Mouse (Mus musculus) limb, embryonic 11.5 days (tissue): ENCODE measurements at regions not wholly inside any gene's neighbourhood (a gene's known extent, or its start where the extent isn't known, plus 50 kb on each side); places are given as distances from the start of the nearest gene placed in this dataset.

Experiments used
- ATAC-seq: fragments of 200-750 bp; cut with Nextera tagmentation; 2 replicates; pipeline ENCODE4 v1.8.0; 2017; ENCODE audit warnings: low read depth; ENCODE audit not compliant: insufficient number of reproducible peaks, low FRiP score, low TSS enrichment
- DNase-seq: peaks from one replicate; pipeline ENCODE4 v3.0.0-alpha.2; 2015; ENCODE audit warnings: low spot score
- H3K27ac ChIP-seq: fragments of 300-500 bp; sonication (generic); replicated peaks from 2 replicates; pipeline ENCODE4 v1.5.1; 2014; ENCODE audit warnings: low read depth, mild to moderate bottlenecking, low read length
- H3K27me3 ChIP-seq: fragments of 300-500 bp; sonication (generic); 2 replicates; pipeline ENCODE4 v1.6.1; 2014; ENCODE audit warnings: mild to moderate bottlenecking, low read length, mixed read lengths; ENCODE audit not compliant: control insufficient read depth, insufficient read depth
- H3K36me3 ChIP-seq: fragments of 300-500 bp; sonication (generic); 2 replicates; pipeline ENCODE4 v1.6.1; 2014; ENCODE audit warnings: mild to moderate bottlenecking, low read length, moderate library complexity, mixed read lengths; ENCODE audit not compliant: control insufficient read depth, insufficient read depth
- H3K4me1 ChIP-seq: fragments of 300-500 bp; sonication (generic); 2 replicates; pipeline ENCODE4 v1.6.1; 2014; ENCODE audit warnings: low read length, mixed read lengths; ENCODE audit not compliant: control insufficient read depth, insufficient read depth
- H3K4me2 ChIP-seq: fragments of 300-500 bp; sonication (generic); 2 replicates; pipeline ENCODE4 v1.6.1; 2014; ENCODE audit warnings: low read depth, mild to moderate bottlenecking, moderate library complexity; ENCODE audit not compliant: severe bottlenecking
- H3K4me3 ChIP-seq: fragments of 300-500 bp; sonication (generic); 2 replicates; pipeline ENCODE4 v1.5.1; 2014; ENCODE audit warnings: low read depth, low read length
- H3K9ac ChIP-seq: fragments of 300-500 bp; sonication (generic); 2 replicates; pipeline ENCODE4 v1.6.1; 2014; ENCODE audit warnings: mild to moderate bottlenecking, low read length
- H3K9me3 ChIP-seq: fragments of 300-500 bp; sonication (generic); 2 replicates; pipeline ENCODE4 v1.6.1; 2016; ENCODE audit warnings: low read length; ENCODE audit not compliant: control insufficient read depth
- WGBS: fragments of 180-500 bp; shearing (Covaris S2); extraction: QIAGEN DNeasy Blood & Tissue Kit; methylation state at CpG from one replicate; pipeline ENCODE4 v1.1.7; 2014; 5-methylcytosine and 5-hydroxymethylcytosine counted together

- ATAC-seq = no peak
- Histone ChIP-seq H3K4me1 (no peaks in the 10 kb centered on the region), H3K9me3 (no peaks in the 10 kb centered on the region), H3K4me3 (no peak overlapping the region), H3K9ac (no peak overlapping the region), H3K4me2 (no peak overlapping the region), H3K27ac (no peak overlapping the region), H3K36me3 (no peaks in the 10 kb centered on the region), H3K27me3 (no peaks in the 10 kb centered on the region)
- DNase-seq = no peak
- WGBS = 85% methylated on average over 4 of the region's 4 CpGs
These were observed 183.8 kb downstream of the Nedd1 start for GRCm38 (mm10) chr10:92538433-92538832.

DNA sequence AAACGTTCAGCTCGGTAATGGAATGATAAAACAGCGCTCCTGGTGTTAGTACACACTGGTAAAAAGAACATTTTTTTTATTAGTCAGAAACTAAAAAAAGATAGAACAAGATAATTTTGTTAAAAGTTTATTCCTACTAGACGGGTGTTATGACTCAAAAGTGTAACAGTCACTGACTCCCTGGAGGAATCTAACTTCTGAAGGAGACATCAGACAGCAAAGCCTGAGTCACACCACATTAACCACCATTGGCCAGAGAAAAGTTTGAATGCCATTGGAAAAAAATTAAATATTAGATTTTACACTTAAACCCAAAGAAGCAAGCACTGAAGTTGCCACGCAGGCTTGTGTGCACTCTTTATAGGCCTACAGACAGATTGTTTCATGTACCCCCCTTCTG, 205.3 kb downstream of the Nedd1 start:
- Histone ChIP-seq H3K4me3 (no peak overlapping the region), H3K27ac (no peak overlapping the region), H3K9ac (no peak overlapping the region), H3K36me3 (no peaks in the 10 kb centered on the region), H3K9me3 (no peaks in the 10 kb centered on the region), H3K4me2 (no peak overlapping the region), H3K27me3 (no peaks in the 10 kb centered on the region), H3K4me1 (0 out of 2 replicates have a peak, but pooled peaks cover 3% of the 10 kb centered on the region)
- ATAC-seq = no peak
- DNase-seq = no peak
- 90% methylated on average over 5 of the region's 5 CpGs for WGBS

GRCm38 (mm10) chr10:92511769-92512168, 210.5 kb downstream of the Nedd1 start:
- H3K4me2 ChIP-seq = no peak overlapping the region
- 64% methylated on average over 7 of the region's 7 CpGs for WGBS
- no peaks in the 10 kb centered on the region for H3K27me3 ChIP-seq
- no peaks in the 10 kb centered on the region for H3K9me3 ChIP-seq
- H3K27ac ChIP-seq = no peak overlapping the region
- DNase-seq (no peak), ATAC-seq (no peak)
- H3K36me3 ChIP-seq = no peaks in the 10 kb centered on the region
- no peak overlapping the region for H3K9ac ChIP-seq
- 0 out of 2 replicates have a peak, but pooled peaks cover 3% of the 10 kb centered on the region for H3K4me1 ChIP-seq
- no peak overlapping the region for H3K4me3 ChIP-seq

- no peak overlapping the region for H3K9ac ChIP-seq
- ATAC-seq (no peak), DNase-seq (no peak)
- WGBS = 86% methylated on average over 2 of the region's 2 CpGs
- H3K4me3 ChIP-seq = no peak overlapping the region
- H3K36me3 ChIP-seq = no peaks in the 10 kb centered on the region
- no peaks in the 10 kb centered on the region for H3K27me3 ChIP-seq
- no peaks in the 10 kb centered on the region for H3K9me3 ChIP-seq
- H3K4me2 ChIP-seq = no peak overlapping the region
- no peak overlapping the region for H3K27ac ChIP-seq
- H3K4me1 ChIP-seq = 0 out of 2 replicates have a peak, but pooled peaks cover 3% of the 10 kb centered on the region
These were observed 211.5 kb downstream of the Nedd1 start for GRCm38 (mm10) chr10:92510677-92511076.

- no peaks in the 10 kb centered on the region for H3K27me3 ChIP-seq
- WGBS = 83% methylated on average over 1 of the region's 1 CpGs
- H3K36me3 ChIP-seq = no peaks in the 10 kb centered on the region
- H3K9me3 ChIP-seq = no peaks in the 10 kb centered on the region
- H3K4me2 ChIP-seq = no peak overlapping the region
- H3K4me1 ChIP-seq = no peaks in the 10 kb centered on the region
- H3K9ac ChIP-seq = no peak overlapping the region
- H3K27ac ChIP-seq = no peak overlapping the region
- ATAC-seq (no peak), DNase-seq (no peak)
- H3K4me3 ChIP-seq = no peak overlapping the region
These were observed 217.9 kb downstream of the Nedd1 start for GRCm38 (mm10) chr10:92504271-92504670.

GRCm38 (mm10) chr10:92483592-92483991, 238.6 kb downstream of the Nedd1 start:
- Histone ChIP-seq H3K4me1 (no peaks in the 10 kb centered on the region), H3K9ac (no peak overlapping the region), H3K27ac (no peak overlapping the region), H3K9me3 (no peaks in the 10 kb centered on the region; the same call in 1 of the 2 replicates), H3K27me3 (no peaks in the 10 kb centered on the region), H3K36me3 (no peaks in the 10 kb centered on the region), H3K4me2 (no peak overlapping the region), H3K4me3 (no peak overlapping the region)
- ATAC-seq = no peak
- DNase-seq = no peak
- 83% methylated on average over 1 of the region's 1 CpGs for WGBS

GRCm38 (mm10) chr10:92473282-92473681, 248.9 kb downstream of the Nedd1 start:
- 74% methylated on average over 3 of the region's 3 CpGs for WGBS
- DNase-seq = no peak

DNA sequence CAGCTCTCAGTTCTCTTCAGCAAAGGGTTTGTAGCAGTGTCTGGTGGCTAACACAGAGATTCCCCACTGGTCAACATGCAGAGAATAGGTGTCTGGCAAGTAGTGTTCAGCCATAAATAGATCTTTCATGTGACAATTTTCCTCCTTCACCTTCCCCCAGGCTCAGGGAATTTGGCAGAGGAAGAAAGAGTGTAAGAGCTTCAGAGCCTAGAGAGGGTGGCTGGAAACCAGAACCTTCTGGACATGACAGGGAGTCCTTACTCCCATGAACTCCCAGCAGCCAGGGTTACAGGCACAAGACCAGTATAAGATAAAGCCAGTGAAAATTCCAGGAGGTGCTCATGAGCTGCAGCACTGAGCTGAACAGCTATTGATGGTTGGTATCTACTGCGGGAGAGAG, 251.1 kb downstream of the Nedd1 start:
- Histone ChIP-seq H3K27me3 (no peaks in the 10 kb centered on the region), H3K4me2 (no peak overlapping the region), H3K27ac (no peak overlapping the region), H3K36me3 (no peaks in the 10 kb centered on the region), H3K4me3 (no peak overlapping the region), H3K4me1 (no peaks in the 10 kb centered on the region), H3K9me3 (no peaks in the 10 kb centered on the region), H3K9ac (no peak overlapping the region)
- ATAC-seq (no peak), DNase-seq (no peak)
- 96% methylated on average over 1 of the region's 1 CpGs for WGBS

More at GRCm38 (mm10) chr10:92473282-92473681, 248.9 kb downstream of the Nedd1 start:
- no peaks in the 10 kb centered on the region for H3K4me1 ChIP-seq
- no peak overlapping the region for H3K27ac ChIP-seq
- H3K4me2 ChIP-seq = no peak overlapping the region
- ATAC-seq = no peak
- H3K4me3 ChIP-seq = no peak overlapping the region
- H3K9ac ChIP-seq = no peak overlapping the region
- no peaks in the 10 kb centered on the region for H3K36me3 ChIP-seq
- H3K9me3 ChIP-seq = no peaks in the 10 kb centered on the region
- H3K27me3 ChIP-seq = no peaks in the 10 kb centered on the region

DNA sequence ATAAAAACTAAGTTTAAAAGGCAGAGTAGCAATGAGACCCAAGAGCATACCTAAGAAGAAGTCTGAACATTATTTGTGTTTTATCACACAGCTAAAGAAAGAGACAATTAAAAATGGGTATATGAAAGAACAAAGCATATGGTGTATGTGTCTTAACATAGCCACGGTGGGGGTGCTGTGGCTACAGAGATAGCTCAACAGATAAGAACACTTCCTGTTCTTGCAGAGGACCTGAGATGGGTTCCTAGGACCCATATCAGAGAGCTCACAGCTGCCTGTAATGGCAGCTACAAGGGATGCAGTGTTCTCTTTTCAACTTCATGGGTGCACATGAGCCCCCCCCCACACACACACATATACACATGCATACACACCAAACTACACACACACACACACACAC, 267.0 kb downstream of the Nedd1 start:
- ATAC-seq (no peak), DNase-seq (no peak)
- no peaks in the 10 kb centered on the region for H3K27me3 ChIP-seq
- no peaks in the 10 kb centered on the region for H3K36me3 ChIP-seq
- H3K27ac ChIP-seq = no peak overlapping the region
- no peak overlapping the region for H3K4me3 ChIP-seq
- H3K9me3 ChIP-seq = no peaks in the 10 kb centered on the region
- WGBS = 81% methylated on average over 1 of the region's 1 CpGs
- no peak overlapping the region for H3K9ac ChIP-seq
- no peak overlapping the region for H3K4me2 ChIP-seq
- no peaks in the 10 kb centered on the region for H3K4me1 ChIP-seq
